Mouse (Mus musculus) thymus, postnatal 36 days (tissue): ENCODE results near the gene Rogdi.
A peak's percentile ranks its signal among the peaks of the same experiment; 100 is the strongest.

Source experiments
- DNase-seq, 2 experiments: peaks; one replicate each; pipeline ENCODE4 v3.0.0; 2022; ENCODE audit warnings: mixed read lengths in 2 of 2

Gene Rogdi

GRCm38 (mm10) chr16:4984717-4985116, 28.6 kb downstream of the Rogdi start:
- DNase-seq = no peak

GRCm38 (mm10) chr16:4979755-4980380, 33.5 kb downstream of the Rogdi start:
- peak; percentile 18 to 22 for DNase-seq

GRCm38 (mm10) chr16:4978275-4979051, 34.9 kb downstream of the Rogdi start:
- DNase-seq = no peak

GRCm38 (mm10) chr16:4976180-4976579, 37.2 kb downstream of the Rogdi start:
- no peak for DNase-seq

GRCm38 (mm10) chr16:4974521-4974920, 38.8 kb downstream of the Rogdi start:
- DNase-seq = peak in 1 of 2 experiments; percentile 19

GRCm38 (mm10) chr16:4971626-4972025, 41.7 kb downstream of the Rogdi start:
- no peak for DNase-seq

GRCm38 (mm10) chr16:4969055-4969843, 44.1 kb downstream of the Rogdi start:
- DNase-seq = no peak

GRCm38 (mm10) chr16:4968426-4968825, 44.9 kb downstream of the Rogdi start:
- DNase-seq = no peak

GRCm38 (mm10) chr16:4965392-4966129, 47.8 kb downstream of the Rogdi start:
- DNase-seq = no peak

- DNase-seq = no peak
Observed at GRCm38 (mm10) chr16:4964731-4965391, 48.5 kb downstream of the Rogdi start.

- DNase-seq = peak; percentile 95
Observed at GRCm38 (mm10) chr16:4963797-4964709, 49.3 kb downstream of the Rogdi start, which contains the start of gene Anks3. Gene Anks3 (minus strand): TSS chr16:4964205.

- no peak for DNase-seq
Observed at GRCm38 (mm10) chr16:4963346-4963745, 50.0 kb downstream of the Rogdi start.

GRCm38 (mm10) chr16:4960260-4960659, 53.1 kb downstream of the Rogdi start:
- no peak for DNase-seq
